Mouse (Mus musculus): ENCODE results near the gene Maml2. TPM values are rescaled to one million over a fixed set of nuclear protein-coding genes. Genes with fewer than 3 reads are reported as not detected.
A peak's percentile ranks its signal among the peaks of the same experiment; 100 is the strongest.

Maml2 gene
- polyA plus RNA-seq, 1 experiment from 2014 or later, result 1.6 TPM

GRCm38 (mm10) chr9:13454651-13455123 lies 156.9 kb downstream of the Maml2 start:
- Histone ChIP-seq H3K4me3 (ENCODE audit: low read depth, low read length) (no peak overlapping the region), H3K9me3 (ENCODE audit: low read length) (no peaks in the 10 kb centered on the region), H3K27ac (ENCODE audit: low read depth) (no peak overlapping the region), H3K36me3 (replicated peaks; ENCODE audit: insufficient read depth, low read length) (no peaks in the 10 kb centered on the region), H3K27me3 (ENCODE audit: insufficient read depth, low read length) (no peaks in the 10 kb centered on the region), H3K4me2 (ENCODE audit: low read depth, low read length) (no peak overlapping the region), H3K4me1 (ENCODE audit: insufficient read depth) (no peaks in the 10 kb centered on the region), H3K9ac (replicated peaks) (no peak overlapping the region)
- ATAC-seq, result peak; percentile 41
- no peak for TF ChIP-seq CTCF (IDR thresholded peaks at IDR 0.05; ENCODE audit: low read depth)
- no peak for TF ChIP-seq EP300 (IDR thresholded peaks at IDR 0.05; ENCODE audit: low read depth)
- 59% methylated on average over 7 of the region's 7 CpGs for WGBS (ENCODE audit: insufficient replicate concordance)
- no peak for DNase-seq

GRCm38 (mm10) chr9:13455231-13455630 lies 157.5 kb downstream of the Maml2 start:
- Histone ChIP-seq H3K27ac (ENCODE audit: low read depth) (no peak overlapping the region), H3K4me3 (ENCODE audit: low read depth, low read length) (no peak overlapping the region), H3K27me3 (ENCODE audit: insufficient read depth, low read length) (no peaks in the 10 kb centered on the region), H3K9ac (replicated peaks) (no peak overlapping the region), H3K36me3 (replicated peaks; ENCODE audit: insufficient read depth, low read length) (no peaks in the 10 kb centered on the region), H3K4me1 (ENCODE audit: insufficient read depth) (no peaks in the 10 kb centered on the region), H3K9me3 (ENCODE audit: low read length) (no peaks in the 10 kb centered on the region), H3K4me2 (ENCODE audit: low read depth, low read length) (no peak overlapping the region)
- ATAC-seq (no peak), DNase-seq (no peak)
- WGBS (ENCODE audit: insufficient replicate concordance), result 61% methylated on average over 1 of the region's 1 CpGs
- TF ChIP-seq EP300 (IDR thresholded peaks at IDR 0.05; ENCODE audit: low read depth) (no peak), CTCF (IDR thresholded peaks at IDR 0.05; ENCODE audit: low read depth) (no peak)

GRCm38 (mm10) chr9:13457774-13458173 lies 160.0 kb downstream of the Maml2 start:
- 75% methylated on average over 6 of the region's 6 CpGs for WGBS (ENCODE audit: insufficient replicate concordance)
- TF ChIP-seq EP300 (IDR thresholded peaks at IDR 0.05; ENCODE audit: low read depth) (no peak), CTCF (IDR thresholded peaks at IDR 0.05; ENCODE audit: low read depth) (no peak)

GRCm38 (mm10) chr9:13459371-13459770 lies 161.6 kb downstream of the Maml2 start:
- Histone ChIP-seq H3K27ac (ENCODE audit: low read depth) (no peak overlapping the region), H3K4me1 (ENCODE audit: insufficient read depth) (no peaks in the 10 kb centered on the region), H3K36me3 (replicated peaks; ENCODE audit: insufficient read depth, low read length) (no peaks in the 10 kb centered on the region), H3K4me2 (ENCODE audit: low read depth, low read length) (no peak overlapping the region), H3K9ac (replicated peaks) (no peak overlapping the region), H3K4me3 (ENCODE audit: low read depth, low read length) (no peak overlapping the region), H3K9me3 (ENCODE audit: low read length) (no peaks in the 10 kb centered on the region), H3K27me3 (ENCODE audit: insufficient read depth, low read length) (no peaks in the 10 kb centered on the region)
- TF ChIP-seq CTCF (IDR thresholded peaks at IDR 0.05; ENCODE audit: low read depth) (no peak), EP300 (IDR thresholded peaks at IDR 0.05; ENCODE audit: low read depth) (no peak)
- ATAC-seq, result no peak
- 82% methylated on average over 1 of the region's 1 CpGs for WGBS (ENCODE audit: insufficient replicate concordance)
- DNase-seq, result no peak

More at GRCm38 (mm10) chr9:13457774-13458173, 160.0 kb downstream of the Maml2 start:
- H3K27me3 ChIP-seq (ENCODE audit: insufficient read depth, low read length), result no peaks in the 10 kb centered on the region
- no peak overlapping the region for H3K9ac ChIP-seq (replicated peaks)
- H3K4me3 ChIP-seq (ENCODE audit: low read depth, low read length), result no peak overlapping the region
- no peak overlapping the region for H3K27ac ChIP-seq (ENCODE audit: low read depth)
- no peaks in the 10 kb centered on the region for H3K9me3 ChIP-seq (ENCODE audit: low read length)
- ATAC-seq (no peak), DNase-seq (no peak)
- H3K36me3 ChIP-seq (replicated peaks; ENCODE audit: insufficient read depth, low read length), result no peaks in the 10 kb centered on the region
- H3K4me1 ChIP-seq (ENCODE audit: insufficient read depth), result no peaks in the 10 kb centered on the region
- no peak overlapping the region for H3K4me2 ChIP-seq (ENCODE audit: low read depth, low read length)

- H3K9me3 ChIP-seq (ENCODE audit: low read length), result no peaks in the 10 kb centered on the region
- no peaks in the 10 kb centered on the region for H3K27me3 ChIP-seq (ENCODE audit: insufficient read depth, low read length)
- H3K9ac ChIP-seq (replicated peaks), result no peak overlapping the region
- DNase-seq (no peak), ATAC-seq (no peak)
- H3K36me3 ChIP-seq (replicated peaks; ENCODE audit: insufficient read depth, low read length), result no peaks in the 10 kb centered on the region
- no peak overlapping the region for H3K27ac ChIP-seq (ENCODE audit: low read depth)
- no peak overlapping the region for H3K4me2 ChIP-seq (ENCODE audit: low read depth, low read length)
- TF ChIP-seq EP300 (IDR thresholded peaks at IDR 0.05; ENCODE audit: low read depth), result no peak
- TF ChIP-seq CTCF (IDR thresholded peaks at IDR 0.05; ENCODE audit: low read depth), result no peak
- WGBS (ENCODE audit: insufficient replicate concordance), result 75% methylated on average over 3 of the region's 3 CpGs
- no peaks in the 10 kb centered on the region for H3K4me1 ChIP-seq (ENCODE audit: insufficient read depth)
- H3K4me3 ChIP-seq (ENCODE audit: low read depth, low read length), result no peak overlapping the region
Measured at GRCm38 (mm10) chr9:13460012-13460411, 162.3 kb downstream of the Maml2 start.

GRCm38 (mm10) chr9:13460926-13461325 lies 163.2 kb downstream of the Maml2 start:
- H3K4me3 ChIP-seq (ENCODE audit: low read depth, low read length), result no peak overlapping the region
- no peaks in the 10 kb centered on the region for H3K36me3 ChIP-seq (replicated peaks; ENCODE audit: insufficient read depth, low read length)
- WGBS (ENCODE audit: insufficient replicate concordance), result 89% methylated on average over 1 of the region's 1 CpGs
- no peak for ATAC-seq
- no peak overlapping the region for H3K27ac ChIP-seq (ENCODE audit: low read depth)
- no peak overlapping the region for H3K4me2 ChIP-seq (ENCODE audit: low read depth, low read length)
- no peak for TF ChIP-seq EP300 (IDR thresholded peaks at IDR 0.05; ENCODE audit: low read depth)
- no peak for TF ChIP-seq CTCF (IDR thresholded peaks at IDR 0.05; ENCODE audit: low read depth)
- H3K9me3 ChIP-seq (ENCODE audit: low read length), result no peaks in the 10 kb centered on the region
- no peak for DNase-seq
- no peaks in the 10 kb centered on the region for H3K27me3 ChIP-seq (ENCODE audit: insufficient read depth, low read length)
- H3K9ac ChIP-seq (replicated peaks), result no peak overlapping the region
- H3K4me1 ChIP-seq (ENCODE audit: insufficient read depth), result no peaks in the 10 kb centered on the region
